Mouse (Mus musculus) hindbrain, embryonic 16.5 days (tissue): ENCODE results near the gene Scamp1. TPM values are rescaled to one million over a fixed set of nuclear protein-coding genes. Genes with fewer than 3 reads are reported as not detected.

Experiments
- ATAC-seq: fragments of 200-750 bp; cut with Nextera tagmentation; 2 replicates; pipeline ENCODE4 v1.8.0; 2017; ENCODE audit warnings: moderate TSS enrichment, moderate library complexity
- H3K27ac ChIP-seq: fragments of 300-500 bp; sonication (generic); 2 replicates; pipeline ENCODE4 v1.5.1; 2014; ENCODE audit warnings: low read depth, mild to moderate bottlenecking, control low read depth, low read length, moderate library complexity
- H3K27me3 ChIP-seq: fragments of 300-500 bp; sonication (generic); replicated peaks from 2 replicates; pipeline ENCODE4 v1.6.1; 2014; ENCODE audit warnings: low read length; ENCODE audit not compliant: control insufficient read depth, insufficient read depth
- H3K36me3 ChIP-seq: fragments of 300-500 bp; sonication (generic); 2 replicates; pipeline ENCODE4 v1.6.1; 2014; ENCODE audit warnings: mild to moderate bottlenecking, low read length, moderate library complexity, mixed read lengths; ENCODE audit not compliant: control insufficient read depth, insufficient read depth
- H3K4me1 ChIP-seq: fragments of 300-500 bp; sonication (generic); 2 replicates; pipeline ENCODE4 v1.6.1; 2014; ENCODE audit warnings: low read depth, low read length; ENCODE audit not compliant: control insufficient read depth, insufficient read depth
- H3K4me2 ChIP-seq: fragments of 300-500 bp; sonication (generic); 2 replicates; pipeline ENCODE4 v1.6.1; 2014; ENCODE audit warnings: mild to moderate bottlenecking, low read length, control low read depth, moderate library complexity
- H3K4me3 ChIP-seq: fragments of 300-500 bp; sonication (generic); 2 replicates; pipeline ENCODE4 v1.5.1; 2014; ENCODE audit warnings: mild to moderate bottlenecking, low read length, control low read depth, moderate library complexity
- H3K9ac ChIP-seq: fragments of 300-500 bp; sonication (generic); 2 replicates; pipeline ENCODE4 v1.6.1; 2014; ENCODE audit warnings: low read depth, mild to moderate bottlenecking, control low read depth, low read length, moderate library complexity
- H3K9me3 ChIP-seq: fragments of 300-500 bp; sonication (generic); 2 replicates; pipeline ENCODE4 v1.6.1; 2014; ENCODE audit warnings: mild to moderate bottlenecking, low read length, moderate library complexity; ENCODE audit not compliant: control insufficient read depth
- WGBS: fragments of 180-500 bp; shearing (Covaris S2); extraction: QIAGEN DNeasy Blood & Tissue Kit; methylation state at CpG from one replicate; pipeline ENCODE4 v1.1.7; 2014; 5-methylcytosine and 5-hydroxymethylcytosine counted together
- polyA plus RNA-seq: library from polyadenylated mRNA; unstranded; fragments of >200 nt; fragmentation: Nextera tagmentation; extraction: Ambion mirVana; gene quantifications from 2 replicates; pipeline ENCODE4 v1.2.1, GENCODE M21; 2015

The Scamp1 gene
- polyA plus RNA-seq, 1 experiment from 2014 or later: 176 TPM

DNA sequence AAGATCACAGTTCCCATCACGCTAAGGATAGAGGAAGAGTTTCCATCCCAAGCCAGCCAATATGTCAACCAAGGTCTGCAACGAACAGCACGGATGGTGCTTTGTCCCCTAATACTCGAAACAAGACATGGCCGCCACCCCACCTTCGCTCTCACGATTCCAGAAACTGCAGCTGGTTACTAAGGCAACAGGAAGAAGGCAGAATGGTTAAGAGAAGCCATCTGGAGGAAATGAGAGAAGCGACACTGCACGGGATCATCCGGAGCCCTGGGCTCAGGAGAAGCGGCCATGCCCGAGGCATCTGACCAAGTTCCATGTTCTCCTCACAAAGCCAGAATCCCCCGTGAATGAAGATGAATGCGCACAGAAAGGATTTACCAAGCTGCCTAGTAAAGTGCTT, 62.0 kb downstream of the Scamp1 start:
- ATAC-seq: peak; percentile 30; the same call in 1 of the 2 replicates
- H3K27me3 ChIP-seq: no peaks in the 10 kb centered on the region
- no peaks in the 10 kb centered on the region for H3K9me3 ChIP-seq
- no peak overlapping the region for H3K9ac ChIP-seq
- no peak overlapping the region for H3K4me3 ChIP-seq
- no peak overlapping the region for H3K27ac ChIP-seq
- no peak overlapping the region for H3K4me2 ChIP-seq
- 72% methylated on average over 14 of the region's 14 CpGs for WGBS
- H3K4me1 ChIP-seq: no peaks in the 10 kb centered on the region
- H3K36me3 ChIP-seq: peaks cover 9% of the 10 kb centered on the region

DNA sequence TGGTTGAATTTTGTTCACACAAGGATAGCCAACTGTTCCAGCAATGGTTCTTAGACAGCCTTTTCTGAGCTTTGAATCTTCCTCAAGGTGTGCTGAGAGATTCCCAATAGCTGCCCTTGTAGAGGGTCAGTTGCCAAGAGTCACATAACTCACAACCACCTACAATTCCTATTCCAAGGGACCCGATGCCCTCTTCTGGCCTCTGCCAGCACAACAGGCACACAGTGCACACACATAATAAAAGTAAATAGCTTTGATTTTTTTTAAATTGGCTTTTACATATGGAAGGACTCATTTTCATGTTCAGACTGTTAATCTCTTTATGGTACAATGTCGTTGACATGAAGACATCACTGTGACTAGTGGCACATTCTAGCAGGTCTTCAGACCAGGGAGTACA, 72.9 kb downstream of the Scamp1 start:
- no peak overlapping the region for H3K4me2 ChIP-seq
- no peak overlapping the region for H3K4me3 ChIP-seq
- no peak overlapping the region for H3K27ac ChIP-seq
- H3K27me3 ChIP-seq: no peaks in the 10 kb centered on the region
- H3K4me1 ChIP-seq: peaks cover 5% of the 10 kb centered on the region; the same call in 1 of the 2 replicates
- H3K9me3 ChIP-seq: peaks cover 3% of the 10 kb centered on the region; the same call in 1 of the 2 replicates
- WGBS: 84% methylated on average over 2 of the region's 2 CpGs
- ATAC-seq: no peak
- peaks cover 9% of the 10 kb centered on the region for H3K36me3 ChIP-seq
- no peak overlapping the region for H3K9ac ChIP-seq

DNA sequence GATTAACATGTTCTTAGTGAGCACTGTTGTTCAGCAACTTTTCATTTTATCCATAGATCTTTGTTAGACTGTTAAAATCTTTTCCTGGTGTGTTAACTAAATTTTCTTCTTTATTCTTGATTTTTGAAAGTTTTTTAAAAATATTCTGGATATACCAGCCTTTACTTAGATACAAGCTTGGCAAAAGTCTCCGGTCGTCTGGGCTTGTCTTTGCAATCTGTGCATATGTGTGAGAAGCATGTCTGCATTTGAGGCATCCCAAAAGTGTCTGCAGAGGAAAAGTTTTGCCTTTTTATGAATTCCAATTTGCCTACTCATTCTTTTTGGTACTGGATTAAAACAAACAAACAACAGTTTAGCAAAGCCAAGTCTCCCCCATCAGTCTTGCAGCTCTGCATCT, 73.5 kb downstream of the Scamp1 start:
- H3K27ac ChIP-seq: no peak overlapping the region
- no peak overlapping the region for H3K4me3 ChIP-seq
- ATAC-seq: no peak
- peaks cover 5% of the 10 kb centered on the region; the same call in 1 of the 2 replicates for H3K4me1 ChIP-seq
- 89% methylated on average over 2 of the region's 2 CpGs for WGBS
- peaks cover 3% of the 10 kb centered on the region; the same call in 1 of the 2 replicates for H3K9me3 ChIP-seq
- H3K9ac ChIP-seq: no peak overlapping the region
- H3K36me3 ChIP-seq: peaks cover 10% of the 10 kb centered on the region
- no peak overlapping the region for H3K4me2 ChIP-seq
- H3K27me3 ChIP-seq: no peaks in the 10 kb centered on the region

DNA sequence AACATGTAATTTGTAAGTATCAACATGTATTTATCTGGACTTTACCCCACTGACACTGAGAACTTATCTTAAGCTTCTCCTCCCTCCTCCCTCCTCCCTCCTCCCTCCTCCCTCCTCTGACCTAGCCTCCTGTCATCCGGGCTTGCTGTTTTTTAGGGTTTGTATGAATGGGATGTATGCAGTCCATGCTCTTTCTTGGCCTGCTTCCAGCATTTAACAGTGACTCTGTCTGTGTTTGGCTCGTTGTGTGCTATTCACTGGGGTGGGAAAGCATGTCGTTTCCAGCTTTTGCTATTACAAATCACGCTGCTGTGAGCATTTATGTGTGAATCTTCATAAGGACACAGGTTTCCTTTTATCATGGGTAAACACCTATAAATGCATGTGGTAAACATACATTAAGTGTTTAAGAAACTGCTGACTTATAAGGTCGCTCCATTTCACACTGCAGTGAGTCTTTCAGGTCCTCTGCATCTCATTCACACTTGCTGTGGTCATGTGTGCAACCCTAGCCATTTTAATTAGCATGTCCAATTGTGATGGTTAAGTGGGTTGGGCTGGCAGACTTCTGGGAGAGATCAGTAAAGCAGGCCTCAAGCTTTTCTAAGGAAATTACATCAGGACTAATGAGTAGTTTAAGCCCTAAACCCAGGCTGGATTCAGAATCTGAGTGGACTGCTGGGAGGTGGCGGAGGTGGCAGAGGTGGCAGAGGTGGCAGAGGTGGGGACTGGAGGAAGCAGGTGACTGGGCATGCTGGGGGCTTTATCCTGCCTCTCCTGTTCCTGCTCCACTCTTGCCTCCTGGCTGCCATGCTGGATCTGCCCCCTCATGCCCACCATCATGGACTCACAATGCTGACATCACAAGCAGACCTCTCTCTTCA, 74.2 kb downstream of the Scamp1 start:
- ATAC-seq: peak; percentile 74
- H3K27me3 ChIP-seq: no peaks in the 10 kb centered on the region

DNA sequence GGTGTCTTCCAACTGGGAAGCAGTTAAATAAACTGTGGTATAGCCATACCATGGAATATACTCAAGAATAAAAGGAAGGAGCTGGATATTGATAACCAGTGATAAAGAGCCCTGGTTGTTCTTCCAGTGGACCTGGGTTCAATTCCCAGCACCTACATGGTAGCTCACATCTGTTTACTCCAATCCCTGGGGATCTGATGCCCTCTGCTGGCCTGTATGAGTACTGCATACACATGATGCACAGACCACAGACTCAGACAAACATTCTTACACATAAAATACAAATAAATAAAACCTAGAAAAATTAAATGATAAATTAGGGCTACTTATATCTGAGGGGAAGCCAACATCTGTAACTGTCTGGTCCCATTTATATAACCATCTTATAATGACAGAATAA, 76.8 kb downstream of the Scamp1 start:
- Histone ChIP-seq H3K36me3 (peaks cover 15% of the 10 kb centered on the region), H3K4me1 (peaks cover 5% of the 10 kb centered on the region; the same call in 1 of the 2 replicates), H3K9ac (no peak overlapping the region), H3K27ac (no peak overlapping the region), H3K9me3 (peaks cover 3% of the 10 kb centered on the region; the same call in 1 of the 2 replicates), H3K27me3 (no peaks in the 10 kb centered on the region), H3K4me2 (no peak overlapping the region), H3K4me3 (no peak overlapping the region)
- ATAC-seq: no peak

More for the DNA sequence above, 74.2 kb downstream of the Scamp1 start:
- peaks cover 5% of the 10 kb centered on the region; the same call in 1 of the 2 replicates for H3K4me1 ChIP-seq
- H3K9ac ChIP-seq: no peak overlapping the region
- peaks cover 3% of the 10 kb centered on the region; the same call in 1 of the 2 replicates for H3K9me3 ChIP-seq
- H3K4me2 ChIP-seq: no peak overlapping the region
- H3K27ac ChIP-seq: no peak overlapping the region
- no peak overlapping the region for H3K4me3 ChIP-seq
- WGBS: 33% methylated on average over 6 of the region's 6 CpGs
- peaks cover 15% of the 10 kb centered on the region for H3K36me3 ChIP-seq

DNA sequence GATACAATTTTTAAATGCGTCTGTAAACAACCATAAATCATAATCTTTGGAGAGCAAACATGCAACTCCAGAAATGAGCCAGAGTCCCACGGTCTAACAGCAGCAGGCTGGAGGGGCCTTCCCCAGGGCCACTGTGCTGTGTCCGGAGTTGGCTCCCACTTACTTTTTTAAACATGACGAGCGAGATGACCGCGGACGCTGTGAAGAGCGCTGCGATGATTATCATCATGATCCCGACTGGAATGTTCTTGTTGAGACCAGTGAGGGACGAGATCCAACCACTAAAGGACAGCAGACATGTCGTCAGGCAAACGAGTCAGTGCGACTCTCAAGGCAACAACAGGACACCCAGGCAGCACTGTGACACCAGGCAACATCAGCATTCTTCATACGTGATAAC, 77.7 kb downstream of the Scamp1 start:
- WGBS: 97% methylated on average over 16 of the region's 16 CpGs
- Histone ChIP-seq H3K9ac (no peak overlapping the region), H3K4me3 (no peak overlapping the region), H3K36me3 (peaks cover 15% of the 10 kb centered on the region), H3K4me1 (peaks cover 5% of the 10 kb centered on the region; the same call in 1 of the 2 replicates), H3K27ac (no peak overlapping the region), H3K4me2 (no peak overlapping the region), H3K27me3 (no peaks in the 10 kb centered on the region), H3K9me3 (peaks cover 3% of the 10 kb centered on the region; the same call in 1 of the 2 replicates)
- no peak for ATAC-seq

DNA sequence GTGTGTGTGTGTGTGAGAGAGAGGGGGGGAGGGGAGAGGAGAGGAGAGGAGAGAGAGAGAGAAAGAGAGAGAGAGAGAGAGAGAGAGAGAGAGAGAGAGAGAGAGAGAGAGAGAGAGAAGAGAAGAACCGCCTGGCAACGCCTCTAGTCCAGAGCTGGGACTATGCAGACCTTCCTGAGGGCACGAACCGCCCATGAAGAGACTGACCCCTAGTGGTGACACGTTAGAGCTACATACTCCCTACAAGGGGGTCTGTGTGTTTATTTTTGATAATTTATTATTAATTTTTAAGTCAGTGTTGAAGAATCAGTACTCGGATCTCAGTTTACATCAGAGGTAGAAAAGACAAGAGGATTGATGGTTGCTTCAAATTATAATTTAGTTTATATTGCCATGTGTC, 80.4 kb downstream of the Scamp1 start:
- no peak overlapping the region for H3K4me2 ChIP-seq
- no peaks in the 10 kb centered on the region for H3K27me3 ChIP-seq
- peaks cover 15% of the 10 kb centered on the region for H3K36me3 ChIP-seq
- H3K4me1 ChIP-seq: no peaks in the 10 kb centered on the region
- no peak overlapping the region for H3K9ac ChIP-seq
- H3K4me3 ChIP-seq: no peak overlapping the region
- WGBS: 7% methylated on average over 6 of the region's 6 CpGs
- peaks cover 3% of the 10 kb centered on the region; the same call in 1 of the 2 replicates for H3K9me3 ChIP-seq
- ATAC-seq: peak; percentile 85
- no peak overlapping the region for H3K27ac ChIP-seq

DNA sequence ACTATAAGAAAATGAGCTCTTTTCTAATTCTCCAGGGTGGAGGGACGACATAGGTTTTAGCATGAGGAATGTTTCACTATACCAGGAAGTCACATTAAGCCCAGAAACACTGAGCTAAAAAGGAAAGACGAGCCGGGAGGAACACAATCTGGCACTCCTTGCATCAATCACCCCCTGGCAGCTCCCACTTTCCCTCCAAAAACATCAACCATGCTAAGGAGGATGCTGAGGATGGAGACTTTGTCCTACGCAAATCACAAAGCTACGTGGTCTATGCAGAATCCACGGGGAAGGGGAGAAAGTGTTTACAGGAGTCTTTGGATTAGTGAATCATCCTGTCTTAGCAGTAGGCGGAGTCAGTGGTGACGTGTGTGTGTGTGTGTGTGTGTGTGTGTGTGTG, 85.8 kb downstream of the Scamp1 start:
- ATAC-seq: no peak
- Histone ChIP-seq H3K9ac (no peak overlapping the region), H3K4me3 (no peak overlapping the region)

DNA sequence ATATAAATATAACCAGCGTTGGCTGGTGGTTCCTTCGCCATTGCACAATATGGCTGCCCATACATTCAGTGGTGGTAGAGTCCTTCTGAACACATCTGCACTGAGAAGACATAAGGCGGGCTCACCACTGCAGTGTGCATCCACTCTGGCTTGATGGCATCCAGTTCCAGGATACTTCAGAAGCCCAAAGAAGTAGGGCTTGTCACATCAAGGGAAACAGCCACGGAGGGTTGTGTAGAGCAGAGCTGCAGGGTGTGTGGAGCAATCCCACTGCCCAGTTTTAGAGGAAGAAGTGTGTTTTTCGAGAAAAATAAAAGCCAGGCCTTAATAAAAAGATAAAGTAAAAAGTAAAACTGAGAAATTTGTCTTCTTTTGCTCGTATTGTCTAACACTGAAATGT, 87.0 kb downstream of the Scamp1 start:
- WGBS: 94% methylated on average over 6 of the region's 6 CpGs
- H3K4me1 ChIP-seq: no peaks in the 10 kb centered on the region

More for the DNA sequence above, 85.8 kb downstream of the Scamp1 start:
- H3K36me3 ChIP-seq: no peaks in the 10 kb centered on the region
- WGBS: 68% methylated on average over 8 of the region's 8 CpGs
- no peaks in the 10 kb centered on the region for H3K9me3 ChIP-seq
- H3K27me3 ChIP-seq: no peaks in the 10 kb centered on the region
- no peak overlapping the region for H3K4me2 ChIP-seq
- no peaks in the 10 kb centered on the region for H3K4me1 ChIP-seq
- H3K27ac ChIP-seq: no peak overlapping the region

More for the DNA sequence above, 87.0 kb downstream of the Scamp1 start:
- Histone ChIP-seq H3K4me3 (no peak overlapping the region), H3K27ac (no peak overlapping the region), H3K4me2 (no peak overlapping the region), H3K9ac (no peak overlapping the region), H3K36me3 (no peaks in the 10 kb centered on the region), H3K9me3 (no peaks in the 10 kb centered on the region), H3K27me3 (no peaks in the 10 kb centered on the region)
- ATAC-seq: no peak
